Mouse (Mus musculus) limb, embryonic 14.5 days (tissue): Measurements from ENCODE around the gene Ccr1. TPM values are rescaled to one million over a fixed set of nuclear protein-coding genes. Genes with fewer than 3 reads are reported as not detected.
"Not testable (repeated sequence)": the region's sequence is repeated elsewhere in the genome, so short reads cannot be mapped to it uniquely, and the experiment has no call there.

ENCODE experiments used
- ATAC-seq: fragments of 200-750 bp; cut with Nextera tagmentation; 2 replicates; pipeline ENCODE4 v1.8.0; 2017; ENCODE audit warnings: low read depth, moderate number of reproducible peaks, moderate TSS enrichment; ENCODE audit not compliant: low FRiP score
- DNase-seq: peaks from one replicate; pipeline ENCODE4 v3.0.0-alpha.2; 2015; ENCODE audit warnings: low spot score
- H3K27ac ChIP-seq: fragments of 300-500 bp; sonication (generic); replicated peaks from 2 replicates; pipeline ENCODE4 v1.5.1; 2014; ENCODE audit warnings: low read depth, mild to moderate bottlenecking, low read length, moderate library complexity, mixed read lengths
- H3K27me3 ChIP-seq: fragments of 300-500 bp; sonication (generic); 2 replicates; pipeline ENCODE4 v1.6.1; 2014; ENCODE audit warnings: low read length, mixed read lengths; ENCODE audit not compliant: control insufficient read depth, insufficient read depth
- H3K36me3 ChIP-seq: fragments of 300-500 bp; sonication (generic); 2 replicates; pipeline ENCODE4 v1.6.1; 2014; ENCODE audit warnings: mild to moderate bottlenecking, low read length, moderate library complexity, mixed read lengths; ENCODE audit not compliant: control insufficient read depth, insufficient read depth
- H3K4me1 ChIP-seq: fragments of 300-500 bp; sonication (generic); 2 replicates; pipeline ENCODE4 v1.6.1; 2014; ENCODE audit warnings: antibody characterized with exemption, low read length, mixed read lengths; ENCODE audit not compliant: control insufficient read depth, insufficient read depth
- H3K4me2 ChIP-seq: fragments of 300-500 bp; sonication (generic); replicated peaks from 2 replicates; pipeline ENCODE4 v1.6.1; 2014; ENCODE audit warnings: low read depth, mild to moderate bottlenecking, low read length, moderate library complexity; ENCODE audit not compliant: severe bottlenecking
- H3K4me3 ChIP-seq: fragments of 300-500 bp; sonication (generic); replicated peaks from 2 replicates; pipeline ENCODE4 v1.5.1; 2014; ENCODE audit warnings: low read length
- H3K9ac ChIP-seq: fragments of 300-500 bp; sonication (generic); 2 replicates; pipeline ENCODE4 v1.6.1; 2014; ENCODE audit warnings: mild to moderate bottlenecking, low read depth, low read length, moderate library complexity; ENCODE audit not compliant: severe bottlenecking
- H3K9me3 ChIP-seq: fragments of 300-500 bp; sonication (generic); 2 replicates; pipeline ENCODE4 v1.6.1; 2016; ENCODE audit warnings: low read length; ENCODE audit not compliant: control insufficient read depth
- POLR2A ChIP-seq: fragments of 200-500 bp; IDR thresholded peaks from 2 replicates; pipeline ENCODE4 v1.8.0; 2012; ENCODE audit warnings: inconsistent platforms, mild to moderate bottlenecking, moderate library complexity, borderline replicate concordance; ENCODE audit not compliant: insufficient read depth, insufficient read length; ENCODE audit errors: extremely low read depth
- WGBS: fragments of 180-500 bp; shearing (Covaris S2); extraction: QIAGEN DNeasy Blood & Tissue Kit; methylation state at CpG from one replicate; pipeline ENCODE4 v1.1.7; 2014; 5-methylcytosine and 5-hydroxymethylcytosine counted together
- polyA plus RNA-seq, 2 experiments: library from polyadenylated mRNA; depleted of rRNA in 1 of 2; stranded (reverse) in 1 of 2; unstranded in 1 of 2; fragments of >200 nt; fragmentation: Nextera tagmentation in 1 of 2; extraction: Ambion mirVana in 1 of 2; gene quantifications; 2 replicates each; pipeline versions ENCODE4 v1.2.1 to v1.2.3; 2012 to 2014

Ccr1 gene
- polyA plus RNA-seq, 2 experiments: 3.2 to 3.4 TPM

- Histone ChIP-seq H3K27me3 (peaks cover 4% of the 10 kb centered on the region), H3K27ac (no peak overlapping the region), H3K4me2 (no peak overlapping the region), H3K4me3 (no peak overlapping the region), H3K9ac (no peak overlapping the region), H3K4me1 (no peaks in the 10 kb centered on the region), H3K9me3 (no peaks in the 10 kb centered on the region), H3K36me3 (no peaks in the 10 kb centered on the region)
- DNase-seq (no peak), ATAC-seq (no peak)
- WGBS: 55% methylated on average over 8 of the region's 8 CpGs
- no peak for TF ChIP-seq POLR2A
These were observed 39.7 kb downstream of the Ccr1 start for GRCm38 (mm10) chr9:123928759-123929246.

DNA sequence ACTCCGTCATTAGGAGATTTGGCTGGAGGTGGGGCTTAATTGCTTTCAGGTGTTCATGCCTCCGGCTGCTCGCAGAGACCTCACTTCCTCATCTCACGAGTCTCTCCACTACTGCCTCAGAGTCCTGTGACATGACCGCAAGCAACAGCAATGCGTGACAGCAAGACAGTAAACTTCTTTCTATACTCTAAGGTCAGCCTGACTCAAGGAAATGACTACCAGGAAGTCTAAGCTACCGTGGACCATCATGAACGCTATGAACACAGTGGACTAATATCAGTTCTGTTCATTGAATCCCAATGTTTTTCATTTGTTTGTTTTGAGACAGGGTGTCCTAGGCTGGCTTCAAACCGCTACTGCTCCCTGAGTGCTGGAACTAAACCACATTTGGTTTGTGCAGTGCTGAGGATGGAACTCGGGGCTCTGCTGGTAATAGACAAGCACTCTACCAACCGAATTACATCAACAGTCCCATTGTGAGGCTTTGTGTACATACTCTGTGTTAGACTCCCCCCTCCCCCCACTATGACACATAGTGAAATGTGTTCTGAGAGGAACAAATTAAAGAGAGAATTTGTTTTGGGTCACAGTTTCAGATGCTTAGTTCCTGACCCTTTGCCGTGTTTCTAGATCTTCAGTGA is 40.3 kb downstream of the Ccr1 start:
- Histone ChIP-seq H3K4me1 (no peaks in the 10 kb centered on the region), H3K4me3 (no peak overlapping the region), H3K4me2 (no peak overlapping the region), H3K36me3 (no peaks in the 10 kb centered on the region), H3K27ac (no peak overlapping the region), H3K27me3 (peaks cover 9% of the 10 kb centered on the region), H3K9ac (no peak overlapping the region), H3K9me3 (no peaks in the 10 kb centered on the region)
- no peak for ATAC-seq
- no peak for TF ChIP-seq POLR2A
- WGBS: 46% methylated on average over 12 of the region's 12 CpGs
- DNase-seq: no peak

DNA sequence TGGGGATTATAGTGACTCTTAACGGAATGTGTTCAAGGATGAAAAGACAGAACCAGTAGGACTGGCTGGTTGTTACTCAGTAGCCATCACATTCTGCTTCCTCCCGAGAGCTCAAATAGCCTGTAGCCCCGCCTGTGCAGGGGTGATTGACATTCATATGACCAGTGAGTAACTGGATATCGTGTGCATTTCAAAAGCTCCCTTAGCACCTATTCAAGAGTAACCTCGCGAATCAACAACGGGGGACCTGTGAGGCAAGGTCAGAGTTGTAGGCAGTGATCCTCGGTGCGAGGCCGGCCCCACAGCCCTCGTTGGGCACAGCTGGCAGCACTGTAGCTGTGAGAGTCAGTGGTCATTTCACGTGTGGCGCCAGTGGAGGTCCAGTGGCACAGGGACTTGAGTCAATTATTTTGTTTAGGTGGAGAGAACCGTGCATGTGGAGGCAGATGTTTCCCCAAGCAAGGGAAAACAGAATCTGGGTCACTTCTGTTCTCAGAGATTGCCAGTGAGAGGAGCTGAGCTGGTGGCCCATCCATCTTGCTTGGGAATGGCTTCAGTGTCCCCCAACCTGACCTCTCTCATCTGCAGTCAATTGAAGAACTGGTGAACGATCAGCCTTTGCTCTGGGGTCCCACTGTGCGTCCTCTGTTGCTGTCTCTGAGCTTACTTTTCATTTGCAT is 41.1 kb downstream of the Ccr1 start:
- no peaks in the 10 kb centered on the region for H3K4me1 ChIP-seq
- H3K9me3 ChIP-seq: no peaks in the 10 kb centered on the region
- H3K4me2 ChIP-seq: no peak overlapping the region
- ATAC-seq: no peak
- H3K36me3 ChIP-seq: no peaks in the 10 kb centered on the region
- H3K9ac ChIP-seq: no peak overlapping the region
- no peak for DNase-seq
- TF ChIP-seq POLR2A: no peak
- H3K4me3 ChIP-seq: no peak overlapping the region
- peaks cover 11% of the 10 kb centered on the region for H3K27me3 ChIP-seq
- H3K27ac ChIP-seq: no peak overlapping the region
- WGBS: 37% methylated on average over 16 of the region's 16 CpGs

- not testable (repeated sequence) for H3K27ac ChIP-seq, H3K9ac ChIP-seq, H3K4me2 ChIP-seq, H3K4me1 ChIP-seq, H3K36me3 ChIP-seq, H3K9me3 ChIP-seq, ATAC-seq
- 7% methylated on average over 5 of the region's 5 CpGs for WGBS
- H3K27me3 ChIP-seq: peaks cover 11% of the 10 kb centered on the region
- peak overlapping the region; percentile 54; the same call in 1 of the 2 replicates for H3K4me3 ChIP-seq
- peak; percentile 81 for DNase-seq
These were observed 42.5 kb downstream of the Ccr1 start for GRCm38 (mm10) chr9:123926041-123926440.

DNA sequence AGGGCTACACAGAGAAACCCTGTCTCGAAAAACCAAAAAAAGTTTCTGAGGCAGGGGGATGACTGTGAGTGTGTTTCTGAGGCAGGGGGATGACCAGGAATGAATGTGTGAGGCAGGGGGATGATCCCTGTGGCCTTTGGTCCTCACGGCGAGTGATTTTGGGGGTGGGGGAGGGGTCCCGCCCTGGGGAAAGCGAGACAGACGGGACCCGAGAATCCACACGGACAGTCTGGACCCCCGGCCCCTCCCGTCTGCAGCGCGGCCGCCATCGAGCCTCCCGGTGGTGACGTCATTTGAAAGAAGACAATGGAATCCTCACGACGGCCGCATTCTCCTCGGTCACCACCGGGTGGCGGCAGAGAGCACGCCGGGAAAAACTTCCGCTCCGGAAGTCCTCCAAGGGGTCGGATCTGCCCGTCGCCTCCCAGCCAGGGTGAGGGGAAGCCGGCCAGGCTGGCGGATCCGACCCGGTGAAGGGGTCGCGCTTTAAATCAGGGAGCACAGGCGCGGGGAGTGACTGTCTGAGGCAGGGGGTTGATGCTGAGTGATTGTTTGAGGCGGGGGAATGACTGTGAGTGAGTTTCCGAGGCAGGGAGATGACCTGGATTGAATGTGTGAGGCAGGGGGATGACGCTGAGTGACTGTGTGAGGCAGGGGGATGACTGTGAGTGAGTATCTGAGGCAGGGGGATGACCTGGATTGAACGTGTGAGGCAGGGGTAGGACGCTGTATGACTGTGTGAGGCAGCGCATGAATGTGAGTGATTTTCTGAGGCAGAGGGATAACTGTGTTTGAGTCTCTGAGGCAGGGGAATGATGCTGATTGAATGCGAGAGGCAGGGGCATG is 43.2 kb downstream of the Ccr1 start:
- Histone ChIP-seq H3K36me3 (no peaks in the 10 kb centered on the region), H3K9ac (peak overlapping the region; percentile 61), H3K27ac (peak overlapping the region; percentile 77), H3K4me1 (no peaks in the 10 kb centered on the region), H3K4me2 (peak overlapping the region; percentile 73), H3K9me3 (no peaks in the 10 kb centered on the region), H3K4me3 (peak overlapping the region; percentile 54), H3K27me3 (peaks cover 11% of the 10 kb centered on the region)
- peak; percentile 90 for ATAC-seq
- WGBS: 3% methylated on average over 42 of the region's 44 CpGs
- no peak for DNase-seq
- no peak for TF ChIP-seq POLR2A
